Mouse (Mus musculus) ES-Bruce4 (cell line): ENCODE measurements at regions not wholly inside any gene's neighbourhood (a gene's known extent, or its start where the extent isn't known, plus 50 kb on each side); places are given as distances from the start of the nearest gene placed in this dataset.

ENCODE experiments used
- H3K27ac ChIP-seq: 2 replicates; pipeline ENCODE4 v1.5.1; 2012; ENCODE audit warnings: low read length, inconsistent platforms; ENCODE audit not compliant: insufficient read depth
- H3K27me3 ChIP-seq: 2 replicates; pipeline ENCODE4 v1.6.1; 2012; ENCODE audit warnings: mild to moderate bottlenecking, low read length, inconsistent platforms; ENCODE audit not compliant: control insufficient read depth, poor library complexity, insufficient read depth, severe bottlenecking
- H3K36me3 ChIP-seq: 2 replicates; pipeline ENCODE4 v1.6.1; 2012; ENCODE audit warnings: inconsistent platforms, mild to moderate bottlenecking, low read length, moderate library complexity; ENCODE audit not compliant: control insufficient read depth, poor library complexity, insufficient read depth, severe bottlenecking
- H3K4me1 ChIP-seq: one replicate; pipeline ENCODE4 v1.8.1; 2011; ENCODE audit warnings: low read length; ENCODE audit not compliant: control insufficient read depth, insufficient read depth
- H3K4me3 ChIP-seq: 2 replicates; pipeline ENCODE4 v1.5.1; 2011; ENCODE audit warnings: low read depth, mild to moderate bottlenecking, low read length
- H3K9ac ChIP-seq: 2 replicates; pipeline ENCODE4 v1.6.1; 2012; ENCODE audit warnings: low read depth, mild to moderate bottlenecking, inconsistent platforms; ENCODE audit not compliant: poor library complexity, severe bottlenecking
- H3K9me3 ChIP-seq: replicated peaks from 2 replicates; pipeline ENCODE4 v1.6.1; 2012; ENCODE audit warnings: mild to moderate bottlenecking, low read length, inconsistent platforms; ENCODE audit not compliant: control insufficient read depth, poor library complexity, insufficient read depth, severe bottlenecking
- CTCF ChIP-seq: IDR thresholded peaks from one replicate; pipeline ENCODE4 v1.8.1; 2011; ENCODE audit warnings: low read depth, low read length
- EP300 ChIP-seq: IDR thresholded peaks from 2 replicates; pipeline ENCODE4 v1.6.1; 2011; ENCODE audit warnings: low read depth, low read length; ENCODE audit not compliant: insufficient read depth
- POLR2A ChIP-seq: IDR thresholded peaks from one replicate; pipeline ENCODE4 v1.8.1; 2011; ENCODE audit warnings: low read length; ENCODE audit not compliant: insufficient read depth

DNA sequence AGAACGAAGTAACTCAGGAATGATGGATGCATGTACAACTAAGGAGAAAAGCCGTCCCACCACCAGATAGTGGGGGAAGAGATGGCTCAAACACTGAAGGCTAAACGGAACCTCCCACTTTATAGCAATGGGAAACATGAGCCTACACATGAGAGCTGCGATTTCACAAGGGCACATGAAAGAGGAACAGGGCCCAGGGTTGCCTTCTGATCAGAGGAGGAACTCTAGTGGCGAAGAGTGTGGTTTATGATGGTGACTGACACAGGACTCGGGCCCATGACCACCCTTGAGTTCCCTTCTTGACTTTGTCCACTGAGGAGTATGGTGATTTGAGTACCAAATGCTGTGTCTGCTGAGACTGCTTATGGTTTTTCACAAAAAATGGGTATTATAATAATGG lies 179.2 kb upstream of the Pde3a start:
- H3K4me1 ChIP-seq, result no peaks in the 10 kb centered on the region
- no peaks in the 10 kb centered on the region for H3K9me3 ChIP-seq
- H3K36me3 ChIP-seq, result no peaks in the 10 kb centered on the region
- no peaks in the 10 kb centered on the region for H3K27me3 ChIP-seq
- H3K27ac ChIP-seq, result no peak overlapping the region
- no peak overlapping the region for H3K9ac ChIP-seq
- no peak overlapping the region for H3K4me3 ChIP-seq
- no peak for TF ChIP-seq CTCF
- TF ChIP-seq POLR2A, result no peak
- no peak for TF ChIP-seq EP300

DNA sequence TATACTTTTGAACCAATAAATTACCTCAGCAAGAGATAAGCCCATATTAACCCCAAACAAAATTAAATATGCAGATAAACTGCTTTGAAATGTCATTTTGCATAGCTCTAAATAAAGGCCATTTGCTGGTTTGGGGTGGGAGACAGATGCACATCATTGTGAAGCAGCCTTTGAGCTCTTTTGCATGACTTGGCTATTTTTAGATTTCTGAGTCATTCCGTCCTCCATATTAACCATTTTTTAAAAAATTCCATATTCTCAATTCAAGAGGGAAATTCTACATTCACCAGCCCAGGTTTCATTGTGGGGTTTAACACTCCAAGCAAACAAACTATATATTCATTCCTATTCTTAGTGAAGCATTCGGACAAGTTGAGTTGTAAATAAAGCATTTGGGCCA lies 177.6 kb upstream of the Pde3a start:
- H3K27ac ChIP-seq, result no peak overlapping the region
- no peak overlapping the region for H3K9ac ChIP-seq
- no peaks in the 10 kb centered on the region for H3K36me3 ChIP-seq
- H3K4me3 ChIP-seq, result no peak overlapping the region
- no peak for TF ChIP-seq POLR2A
- no peak for TF ChIP-seq EP300
- TF ChIP-seq CTCF, result no peak
- H3K9me3 ChIP-seq, result no peaks in the 10 kb centered on the region
- H3K27me3 ChIP-seq, result no peaks in the 10 kb centered on the region
- no peaks in the 10 kb centered on the region for H3K4me1 ChIP-seq

DNA sequence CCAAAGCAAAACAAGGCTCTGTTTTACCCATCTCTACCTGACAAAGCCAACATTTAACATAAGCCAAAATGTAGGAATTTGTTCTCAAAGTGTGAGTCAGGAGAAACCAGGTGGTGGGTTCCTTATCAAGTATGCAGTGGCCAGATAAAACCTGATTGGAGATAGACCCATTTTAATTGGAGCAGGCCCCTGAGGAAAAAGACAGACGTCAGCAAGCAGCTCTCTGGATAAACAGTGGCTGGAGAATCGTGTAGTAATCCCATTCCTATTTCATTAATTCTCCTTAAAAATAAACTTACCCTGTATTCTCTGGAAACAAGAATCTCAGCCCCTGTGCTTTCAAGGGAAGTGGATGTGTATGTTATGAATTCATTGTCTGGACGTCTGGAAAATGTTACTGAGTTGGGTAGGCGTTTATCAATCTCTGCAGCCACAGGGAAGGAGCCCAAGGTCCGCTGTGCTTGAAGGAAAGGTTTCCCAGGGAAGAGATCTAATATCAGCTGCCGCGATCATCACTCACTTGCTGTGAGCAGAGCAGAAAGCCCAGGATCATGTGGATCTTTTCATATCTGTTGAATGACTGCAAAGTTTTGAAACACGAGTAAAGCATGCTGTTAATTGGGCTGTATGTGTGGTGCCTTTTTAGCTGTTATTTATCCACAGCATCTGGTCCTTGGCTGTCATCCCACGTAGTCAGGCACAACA lies 157.8 kb upstream of the Pde3a start:
- Histone ChIP-seq H3K9ac (no peak overlapping the region), H3K36me3 (no peaks in the 10 kb centered on the region), H3K27ac (no peak overlapping the region), H3K27me3 (no peaks in the 10 kb centered on the region), H3K9me3 (no peaks in the 10 kb centered on the region), H3K4me3 (no peak overlapping the region), H3K4me1 (no peaks in the 10 kb centered on the region)
- TF ChIP-seq CTCF (no peak), EP300 (no peak), POLR2A (no peak)

DNA sequence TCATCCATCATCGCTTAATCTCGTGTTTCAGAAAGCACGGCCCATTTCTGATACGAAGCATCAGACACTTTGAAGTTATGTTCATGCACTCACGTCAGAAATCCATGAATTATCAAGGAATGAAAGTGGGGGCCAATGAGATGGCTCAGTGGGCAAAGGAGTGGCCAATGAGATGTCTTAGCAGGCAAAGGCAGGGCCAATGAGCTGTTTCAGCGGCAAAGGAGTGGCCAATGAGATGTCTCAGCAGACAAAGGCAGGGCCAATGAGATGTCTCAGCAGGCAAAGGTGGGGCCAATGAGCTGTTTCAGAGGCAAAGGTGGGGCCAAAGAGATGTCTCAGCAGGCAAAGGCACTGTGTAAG lies 157.3 kb upstream of the Pde3a start:
- H3K9me3 ChIP-seq, result no peaks in the 10 kb centered on the region
- H3K9ac ChIP-seq, result no peak overlapping the region
- H3K4me1 ChIP-seq, result no peaks in the 10 kb centered on the region
- no peak for TF ChIP-seq POLR2A
- TF ChIP-seq CTCF, result no peak
- no peak for TF ChIP-seq EP300
- no peak overlapping the region for H3K4me3 ChIP-seq
- no peaks in the 10 kb centered on the region for H3K27me3 ChIP-seq
- no peaks in the 10 kb centered on the region for H3K36me3 ChIP-seq
- no peak overlapping the region for H3K27ac ChIP-seq

DNA sequence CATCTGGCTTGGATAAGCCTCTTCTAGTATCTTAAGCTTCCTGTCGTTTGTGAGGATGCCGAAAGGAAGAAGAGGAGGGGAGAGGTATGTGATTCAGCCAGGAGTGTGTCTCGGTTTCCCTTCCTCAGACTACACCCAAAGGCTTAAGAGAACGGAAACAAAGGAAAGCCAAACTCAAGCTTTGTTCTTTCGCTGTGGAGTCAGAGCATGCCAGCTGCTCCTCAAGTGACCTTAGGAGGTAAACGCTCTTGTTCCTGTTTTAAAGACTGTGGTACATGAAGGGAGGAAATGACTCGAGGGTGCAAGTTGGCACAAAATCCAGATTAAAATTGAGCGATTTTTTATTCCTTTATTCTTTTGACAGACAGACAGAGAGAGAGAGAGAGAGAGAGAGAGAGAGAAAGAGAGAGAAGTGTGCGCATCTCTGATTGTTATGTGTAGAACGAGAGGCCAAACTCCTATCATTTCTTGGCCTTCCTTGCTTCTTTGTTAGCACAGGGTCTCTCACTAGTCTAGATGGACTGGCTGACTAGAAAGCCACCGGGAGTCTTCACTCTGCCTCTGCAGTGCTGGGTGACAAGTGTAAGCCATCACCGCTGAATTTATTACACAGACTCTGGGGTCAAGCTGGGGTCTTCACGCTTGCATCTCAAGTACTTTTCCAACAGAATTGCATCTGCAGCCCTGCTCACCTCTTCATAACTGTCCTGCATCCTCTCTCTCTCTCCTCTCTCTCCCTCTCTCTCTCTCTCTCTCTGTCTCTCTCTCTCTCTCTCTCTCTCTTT lies 151.5 kb upstream of the Pde3a start:
- no peak overlapping the region for H3K27ac ChIP-seq
- no peaks in the 10 kb centered on the region for H3K9me3 ChIP-seq
- no peaks in the 10 kb centered on the region for H3K27me3 ChIP-seq
- TF ChIP-seq EP300 (no peak), POLR2A (no peak), CTCF (no peak)
- H3K4me1 ChIP-seq, result no peaks in the 10 kb centered on the region
- H3K4me3 ChIP-seq, result no peak overlapping the region
- H3K9ac ChIP-seq, result no peak overlapping the region
- no peaks in the 10 kb centered on the region for H3K36me3 ChIP-seq

DNA sequence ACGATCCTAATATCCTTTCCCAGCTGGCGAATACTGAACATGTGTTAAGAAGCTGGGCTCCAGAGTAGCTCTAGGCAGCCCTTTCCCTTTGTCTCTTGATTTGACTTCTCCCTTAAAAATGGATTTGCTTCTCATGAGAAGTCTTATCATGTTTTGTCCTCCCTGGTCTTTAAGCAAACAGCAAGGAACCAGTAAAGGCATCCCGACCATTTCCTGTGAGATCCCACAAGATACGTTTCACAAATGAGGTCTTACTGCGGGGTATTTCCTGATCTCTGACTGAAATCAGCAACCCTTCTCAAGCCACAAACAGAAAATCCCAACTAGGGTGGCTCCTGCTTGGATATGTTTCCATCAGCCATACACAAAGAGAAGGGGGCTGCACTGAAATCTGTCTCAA lies 130.8 kb upstream of the Pde3a start:
- Histone ChIP-seq H3K9me3 (no peaks in the 10 kb centered on the region), H3K27ac (no peak overlapping the region), H3K27me3 (no peaks in the 10 kb centered on the region), H3K9ac (no peak overlapping the region), H3K4me1 (no peaks in the 10 kb centered on the region), H3K4me3 (no peak overlapping the region), H3K36me3 (no peaks in the 10 kb centered on the region)
- TF ChIP-seq CTCF (no peak), EP300 (no peak), POLR2A (no peak)
